ENCODE assay signal across 9 mouse cellular contexts in genomic region chr9:114687639-114688038, GRCm38 (mm10). TPM values are rescaled to one million over a fixed set of nuclear protein-coding genes. Genes with fewer than 3 reads are reported as not detected.
A peak's percentile ranks its signal among the peaks of the same experiment; 100 is the strongest.
DNase-seq lines count a peak whose midpoint lies in the region; ATAC-seq and TF ChIP-seq lines count a peak whose summit lies in the region.
"Had no signal": no experiment of that assay in that cellular context is flagged by ENCODE, and none has a peak within 500 bp of the region (broad histone marks: within the 10 kb centered on the region; RNA-seq: fewer than 3 reads in every experiment).

No protein-coding gene starts in this region.

- H3K27me3 ChIP-seq in heart, embryonic 13.5 days (replicated peaks): no peaks in the 10 kb centered on the region
- H3K27me3 ChIP-seq in G1E (ENCODE audit: insufficient read depth, low read length): no peaks in the 10 kb centered on the region
- no peaks in the 10 kb centered on the region for H3K27me3 ChIP-seq in hindbrain, embryonic 13.5 days
- no peaks in the 10 kb centered on the region for H3K27me3 ChIP-seq in midbrain, embryonic 11.5 days (ENCODE audit: control insufficient read depth, insufficient read depth, low read length)

- no peak for TF ChIP-seq CTCF in G1E (IDR thresholded peaks at IDR 0.05; ENCODE audit: low read depth, low read length)

- peak overlapping the region; percentile 90 for H3K4me2 ChIP-seq in heart, embryonic 13.5 days
- peak overlapping the region; percentile 82 for H3K4me2 ChIP-seq in hindbrain, embryonic 13.5 days
- peak overlapping the region; percentile 85 for H3K4me2 ChIP-seq in midbrain, embryonic 11.5 days

- DNase-seq in heart, postnatal 14 days: no peak
- no peak for DNase-seq in G1E (ENCODE audit: low spot score)
- DNase-seq in midbrain, embryonic 11.5 days (ENCODE audit: low spot score, missing footprints): peak; percentile 84
- DNase-seq in layer of hippocampus, postnatal 14 days (ENCODE audit: low spot score in 2 of 2): no peak
- no peak for DNase-seq in cerebellum, adult 11-12 months
- DNase-seq: kidney, postnatal 25 days had no signal

- intact Hi-C loops in heart, postnatal 14 days (cut with DNase I): loop anchor here (2.0 to 5.0 kb wide), 2 partner anchors 40 to 43 kb away; partner anchors contain the start of gene Cmtm6

- peak overlapping the region; percentile 97 for H3K9ac ChIP-seq in heart, embryonic 13.5 days
- peak overlapping the region; percentile 97 for H3K9ac ChIP-seq in hindbrain, embryonic 13.5 days
- peak overlapping the region; percentile 90; the same call in 1 of the 2 replicates for H3K9ac ChIP-seq in midbrain, embryonic 11.5 days (ENCODE audit: low read length)

- ATAC-seq in heart, embryonic 13.5 days (ENCODE audit: extremely low read depth, insufficient number of reproducible peaks, low FRiP score, low TSS enrichment): no peak
- no peak for ATAC-seq in G1E (ENCODE audit: extremely low read depth, insufficient number of reproducible peaks, low FRiP score, poor library complexity, severe bottlenecking)
- no peak for ATAC-seq in hindbrain, embryonic 13.5 days (ENCODE audit: low FRiP score)
- no peak for ATAC-seq in midbrain, embryonic 11.5 days (ENCODE audit: low FRiP score)
- ATAC-seq in erythroid progenitor cell, adult 5-6 weeks (replicated peaks; ENCODE audit: low FRiP score, poor library complexity, severe bottlenecking): no peak

- H3K36me3 ChIP-seq in heart, embryonic 13.5 days: peaks cover 14% of the 10 kb centered on the region
- peaks cover 21% of the 10 kb centered on the region for H3K36me3 ChIP-seq in G1E (replicated peaks)
- H3K36me3 ChIP-seq in hindbrain, embryonic 13.5 days: peaks cover 12% of the 10 kb centered on the region
- H3K36me3 ChIP-seq in midbrain, embryonic 11.5 days (ENCODE audit: control insufficient read depth, insufficient read depth, low read length): peaks cover 3% of the 10 kb centered on the region; the same call in 1 of the 2 replicates

- peaks cover 36% of the 10 kb centered on the region for H3K4me1 ChIP-seq in heart, embryonic 13.5 days
- H3K4me1 ChIP-seq in G1E (ENCODE audit: insufficient read depth, low read depth, low read length): peaks cover 25% of the 10 kb centered on the region
- peaks cover 33% of the 10 kb centered on the region for H3K4me1 ChIP-seq in hindbrain, embryonic 13.5 days (replicated peaks)
- H3K4me1 ChIP-seq in midbrain, embryonic 11.5 days (ENCODE audit: control insufficient read depth, insufficient read depth, low read length): peaks cover 12% of the 10 kb centered on the region

- H3K4me3 ChIP-seq in heart, embryonic 13.5 days: peak overlapping the region; percentile 87
- H3K4me3 ChIP-seq in G1E (ENCODE audit: low read depth, low read length): peak overlapping the region; percentile 98; the same call in 1 of the 2 replicates
- peak overlapping the region; percentile 98 for H3K4me3 ChIP-seq in hindbrain, embryonic 13.5 days
- H3K4me3 ChIP-seq in midbrain, embryonic 11.5 days (ENCODE audit: low read depth, low read length): peak overlapping the region; percentile 71; the same call in 1 of the 2 replicates

- no peak overlapping the region for H3K27ac ChIP-seq in heart, embryonic 13.5 days (replicated peaks)
- H3K27ac ChIP-seq in hindbrain, embryonic 13.5 days: peak overlapping the region; percentile 99
- no peak overlapping the region for H3K27ac ChIP-seq in midbrain, embryonic 11.5 days (ENCODE audit: low read depth, low read length)

- 74% methylated on average over 13 of the region's 13 CpGs for WGBS in heart, embryonic 13.5 days
- 76% methylated on average over 13 of the region's 13 CpGs for WGBS in hindbrain, embryonic 13.5 days
- 78% methylated on average over 13 of the region's 13 CpGs for WGBS in midbrain, embryonic 11.5 days

- no peaks in the 10 kb centered on the region for H3K9me3 ChIP-seq in heart, embryonic 13.5 days
- H3K9me3 ChIP-seq in G1E (replicated peaks): no peaks in the 10 kb centered on the region
- no peaks in the 10 kb centered on the region for H3K9me3 ChIP-seq in hindbrain, embryonic 13.5 days
- H3K9me3 ChIP-seq in midbrain, embryonic 11.5 days (ENCODE audit: control insufficient read depth, low read length): no peaks in the 10 kb centered on the region

RNA-seq across cellular contexts. Expression of gene Dync1li1, which starts 1.0 kb away (rescaled TPM):
- 74.5 and 78.4 TPM in 2 replicates for polyA plus RNA-seq in heart, embryonic 13.5 days (2015; fragmentation: Nextera tagmentation; extraction: Ambion mirVana)
- total RNA-seq in heart, postnatal 14 days (2021): 10 to 100 TPM; 76.2 to 78.2 TPM
- 30.0 and 34.8 TPM in 2 replicates for total RNA-seq in G1E (2014; fragmentation: Nextera tagmentation)
- total RNA-seq in G1E (2017): 52.6 and 57.2 TPM in 2 replicates
- 19.6 and 21.2 TPM in 2 replicates for polyA plus RNA-seq in G1E (2012)
- polyA plus RNA-seq in hindbrain, embryonic 13.5 days (2015; fragmentation: Nextera tagmentation; extraction: Ambion mirVana): 124 and 148 TPM in 2 replicates
- 79.4 and 99.6 TPM in 2 replicates for polyA plus RNA-seq in midbrain, embryonic 11.5 days (2014; fragmentation: Nextera tagmentation; extraction: Ambion mirVana)
- 22.7 and 42.3 TPM in 2 replicates for total RNA-seq in erythroid progenitor cell, adult 5-6 weeks (2015; ENCODE audit: low replicate concordance)
- 23.9 and 33.0 TPM in 2 replicates for total RNA-seq in erythroid progenitor cell, adult 5-6 weeks (2017; ENCODE audit: low replicate concordance)
- total RNA-seq in layer of hippocampus, postnatal 14 days (2021): 100 to 1,000 TPM in 1 of 2 experiments, 10 to 100 TPM in 1; 98.6 to 107 TPM

RNA-seq across cellular contexts. Expression of gene Cmtm6, which starts 43.3 kb away (rescaled TPM):
- polyA plus RNA-seq in heart, embryonic 13.5 days (2015; fragmentation: Nextera tagmentation; extraction: Ambion mirVana): 34.6 and 37.5 TPM in 2 replicates
- total RNA-seq in heart, postnatal 14 days (2021): 10 to 100 TPM; 28.4 to 30.4 TPM
- 20.9 and 23.9 TPM in 2 replicates for total RNA-seq in G1E (2014; fragmentation: Nextera tagmentation)
- total RNA-seq in G1E (2017): 41.4 and 42.5 TPM in 2 replicates
- 7.5 and 8.7 TPM in 2 replicates for polyA plus RNA-seq in G1E (2012)
- polyA plus RNA-seq in hindbrain, embryonic 13.5 days (2015; fragmentation: Nextera tagmentation; extraction: Ambion mirVana): 20.5 and 21.8 TPM in 2 replicates
- polyA plus RNA-seq in midbrain, embryonic 11.5 days (2014; fragmentation: Nextera tagmentation; extraction: Ambion mirVana): 26.0 and 26.1 TPM in 2 replicates
- total RNA-seq in erythroid progenitor cell, adult 5-6 weeks (2015; ENCODE audit: low replicate concordance): 8.8 and 9.7 TPM in 2 replicates
- total RNA-seq in erythroid progenitor cell, adult 5-6 weeks (2017; ENCODE audit: low replicate concordance): 10.4 and 20.0 TPM in 2 replicates
- total RNA-seq in layer of hippocampus, postnatal 14 days (2021): 10 to 100 TPM; 25.9 to 28.1 TPM

RNA-seq across cellular contexts. Expression of gene Cnot10, which starts 47.7 kb away (rescaled TPM):
- 35.1 and 36.4 TPM in 2 replicates for polyA plus RNA-seq in heart, embryonic 13.5 days (2015; fragmentation: Nextera tagmentation; extraction: Ambion mirVana)
- total RNA-seq in heart, postnatal 14 days (2021): 10 to 100 TPM; 22.5 to 25.5 TPM
- total RNA-seq in G1E (2014; fragmentation: Nextera tagmentation) (32.2 and 40.4 TPM in 2 replicates), G1E (2017) (45.0 and 45.8 TPM in 2 replicates)
- polyA plus RNA-seq in G1E (2012): 21.1 and 21.2 TPM in 2 replicates
- polyA plus RNA-seq in hindbrain, embryonic 13.5 days (2015; fragmentation: Nextera tagmentation; extraction: Ambion mirVana): 54.7 and 59.0 TPM in 2 replicates
- polyA plus RNA-seq in midbrain, embryonic 11.5 days (2014; fragmentation: Nextera tagmentation; extraction: Ambion mirVana): 67.4 and 69.3 TPM in 2 replicates
- total RNA-seq in erythroid progenitor cell, adult 5-6 weeks (2015; ENCODE audit: low replicate concordance): 15.5 and 17.6 TPM in 2 replicates
- total RNA-seq in erythroid progenitor cell, adult 5-6 weeks (2017; ENCODE audit: low replicate concordance): 14.1 and 18.6 TPM in 2 replicates
- total RNA-seq in layer of hippocampus, postnatal 14 days (2021): 10 to 100 TPM; 43.8 to 58.2 TPM
